Mouse (Mus musculus) small intestine, adult 2 months (tissue): ENCODE measurements around the gene Gramd1b. TPM values are rescaled to one million over a fixed set of nuclear protein-coding genes. Genes with fewer than 3 reads are reported as not detected.

ENCODE experiments used
- H3K27ac ChIP-seq: fragments of 200-500 bp; 2 replicates; pipeline ENCODE4 v1.5.1; 2012; ENCODE audit warnings: low read depth, low read length, control low read depth, inconsistent platforms; ENCODE audit not compliant: insufficient read depth
- H3K27me3 ChIP-seq: fragments of 200-500 bp; 2 replicates; pipeline ENCODE4 v1.6.1; 2012; ENCODE audit warnings: mild to moderate bottlenecking, moderate library complexity, low read length, inconsistent platforms; ENCODE audit not compliant: control insufficient read depth, insufficient read depth
- H3K36me3 ChIP-seq: fragments of 200-500 bp; 2 replicates; pipeline ENCODE4 v1.6.1; 2012; ENCODE audit warnings: mild to moderate bottlenecking, low read length, control low read depth, inconsistent platforms; ENCODE audit not compliant: control insufficient read depth, insufficient read depth
- H3K4me1 ChIP-seq: fragments of 200-500 bp; 2 replicates; pipeline ENCODE4 v1.6.1; 2012; ENCODE audit warnings: low read length, inconsistent platforms, mixed read lengths; ENCODE audit not compliant: control insufficient read depth, insufficient read depth, insufficient read length
- H3K4me3 ChIP-seq: fragments of 200-500 bp; 2 replicates; pipeline ENCODE4 v1.5.1; 2012; ENCODE audit warnings: low read depth, mild to moderate bottlenecking, control low read depth, inconsistent platforms, low read length, moderate library complexity
- CTCF ChIP-seq: fragments of 200-500 bp; IDR thresholded peaks from 2 replicates; pipeline ENCODE4 v1.5.1; 2012; ENCODE audit warnings: low read depth, mild to moderate bottlenecking, control low read depth, inconsistent platforms, low read length, moderate library complexity, mixed read lengths; ENCODE audit not compliant: insufficient replicate concordance, insufficient read length; ENCODE audit errors: extremely low read depth
- POLR2A ChIP-seq: fragments of 200-500 bp; IDR thresholded peaks from 2 replicates; pipeline ENCODE4 v1.6.1; 2012; ENCODE audit warnings: low read depth, mild to moderate bottlenecking, control low read depth, inconsistent platforms, low read length, moderate library complexity
- WGBS: fragments of 180-500 bp; shearing (Covaris S2); methylation state at CpG from one replicate; pipeline ENCODE4 v1.1.7; 2018; 5-methylcytosine and 5-hydroxymethylcytosine counted together
- polyA plus RNA-seq: library from polyadenylated mRNA; depleted of rRNA; stranded (reverse); fragments of >200 nt; gene quantifications from 2 replicates; pipeline ENCODE4 v1.2.3, GENCODE M21; 2012; rRNA removed

Gramd1b gene
- 20.3 and 128 TPM in 2 replicates for polyA plus RNA-seq

GRCm38 (mm10) chr9:40531027-40531621 lies at the start of gene Gramd1b:
Gramd1b (minus strand) TSS chr9:40531383.
- Histone ChIP-seq H3K4me1 (no peaks in the 10 kb centered on the region), H3K36me3 (no peaks in the 10 kb centered on the region), H3K4me3 (peak within 1 kb of the TSS; percentile 25; the same call in 1 of the 2 replicates), H3K27ac (no peak within 1 kb of the TSS), H3K27me3 (no peaks in the 10 kb centered on the region)
- 3% methylated on average over 40 of the region's 40 CpGs for WGBS
- TF ChIP-seq POLR2A (no peak), CTCF (no peak)

GRCm38 (mm10) chr9:40578726-40579625 lies 47.8 kb upstream of the Gramd1b start:
- no peak overlapping the region for H3K27ac ChIP-seq
- WGBS: 40% methylated on average over 11 of the region's 11 CpGs
- H3K27me3 ChIP-seq: no peaks in the 10 kb centered on the region
- TF ChIP-seq CTCF: no peak
- TF ChIP-seq POLR2A: no peak
- no peaks in the 10 kb centered on the region for H3K4me1 ChIP-seq
- no peak overlapping the region for H3K4me3 ChIP-seq
- no peaks in the 10 kb centered on the region for H3K36me3 ChIP-seq

- WGBS: 73% methylated on average over 7 of the region's 7 CpGs
- H3K4me1 ChIP-seq: no peaks in the 10 kb centered on the region
- H3K36me3 ChIP-seq: no peaks in the 10 kb centered on the region
- TF ChIP-seq CTCF (no peak), POLR2A (no peak)
- H3K4me3 ChIP-seq: no peak overlapping the region
- no peak overlapping the region for H3K27ac ChIP-seq
- no peaks in the 10 kb centered on the region for H3K27me3 ChIP-seq
Measured at GRCm38 (mm10) chr9:40577132-40577531, 45.9 kb upstream of the Gramd1b start.

GRCm38 (mm10) chr9:40575053-40575985 lies 44.1 kb upstream of the Gramd1b start:
- no peak overlapping the region for H3K4me3 ChIP-seq
- no peak for TF ChIP-seq CTCF
- no peak for TF ChIP-seq POLR2A
- no peaks in the 10 kb centered on the region for H3K36me3 ChIP-seq
- peak overlapping the region; percentile 47 for H3K27ac ChIP-seq
- 47% methylated on average over 14 of the region's 14 CpGs for WGBS
- H3K4me1 ChIP-seq: no peaks in the 10 kb centered on the region
- H3K27me3 ChIP-seq: no peaks in the 10 kb centered on the region

- H3K4me1 ChIP-seq: no peaks in the 10 kb centered on the region
- no peak overlapping the region for H3K27ac ChIP-seq
- 66% methylated on average over 2 of the region's 2 CpGs for WGBS
- no peak for TF ChIP-seq CTCF
- TF ChIP-seq POLR2A: no peak
- H3K27me3 ChIP-seq: no peaks in the 10 kb centered on the region
- H3K4me3 ChIP-seq: no peak overlapping the region
- no peaks in the 10 kb centered on the region for H3K36me3 ChIP-seq
Measured at GRCm38 (mm10) chr9:40571280-40571679, 40.1 kb upstream of the Gramd1b start.

- 71% methylated on average over 8 of the region's 8 CpGs for WGBS
- Histone ChIP-seq H3K27me3 (no peaks in the 10 kb centered on the region), H3K4me3 (no peak overlapping the region), H3K36me3 (no peaks in the 10 kb centered on the region), H3K4me1 (no peaks in the 10 kb centered on the region), H3K27ac (no peak overlapping the region)
- no peak for TF ChIP-seq CTCF
- no peak for TF ChIP-seq POLR2A
Measured at GRCm38 (mm10) chr9:40568070-40568469, 36.9 kb upstream of the Gramd1b start.

GRCm38 (mm10) chr9:40563750-40564149 lies 32.6 kb upstream of the Gramd1b start:
- Histone ChIP-seq H3K4me1 (no peaks in the 10 kb centered on the region), H3K27ac (no peak overlapping the region), H3K27me3 (no peaks in the 10 kb centered on the region), H3K4me3 (no peak overlapping the region), H3K36me3 (no peaks in the 10 kb centered on the region)
- TF ChIP-seq POLR2A (no peak), CTCF (no peak)
